Mouse (Mus musculus): ENCODE results near the gene Gsdma.
A peak's percentile ranks its signal among the peaks of the same experiment; 100 is the strongest.
"Not testable (repeated sequence)": the region's sequence is repeated elsewhere in the genome, so short reads cannot be mapped to it uniquely, and the experiment has no call there.

Gsdma gene

DNA sequence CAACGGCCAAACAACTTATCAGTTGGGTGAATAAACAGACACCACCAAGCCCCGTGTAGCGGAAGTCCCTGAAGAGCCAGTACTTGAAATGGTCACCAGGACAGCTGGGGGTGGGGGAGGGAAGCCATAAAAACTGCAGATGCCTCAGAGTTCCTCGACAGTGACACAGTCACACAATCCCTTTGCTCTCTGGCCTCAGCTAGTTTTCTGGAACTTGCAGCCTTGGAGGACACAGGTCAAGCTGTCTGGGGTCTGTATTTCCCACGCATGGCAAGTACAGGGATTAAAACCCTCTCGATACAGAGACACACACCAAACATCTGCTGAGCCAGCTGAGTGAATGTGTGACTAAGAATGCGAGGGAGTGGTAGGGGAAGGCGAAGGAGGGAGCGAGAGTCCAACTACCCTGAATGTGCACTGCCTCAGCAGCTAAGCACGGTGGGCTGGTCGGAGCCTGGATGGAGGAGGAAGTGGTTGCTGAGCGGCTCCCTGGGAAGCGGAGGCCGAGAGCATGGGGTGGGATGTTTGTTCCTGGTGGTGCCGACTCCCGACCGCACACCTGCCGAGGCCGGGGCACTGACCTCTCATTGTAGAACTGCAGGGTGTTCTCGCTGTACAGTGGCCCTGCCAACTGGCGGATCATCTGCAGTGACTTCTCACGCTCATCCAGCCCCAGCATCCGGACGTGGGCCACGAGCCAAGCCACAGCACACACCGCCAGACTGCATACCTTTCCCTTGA, 45.0 kb downstream of the Gsdma start:
- no peak for DNase-seq (ENCODE audit: low read depth, low spot score)

DNA sequence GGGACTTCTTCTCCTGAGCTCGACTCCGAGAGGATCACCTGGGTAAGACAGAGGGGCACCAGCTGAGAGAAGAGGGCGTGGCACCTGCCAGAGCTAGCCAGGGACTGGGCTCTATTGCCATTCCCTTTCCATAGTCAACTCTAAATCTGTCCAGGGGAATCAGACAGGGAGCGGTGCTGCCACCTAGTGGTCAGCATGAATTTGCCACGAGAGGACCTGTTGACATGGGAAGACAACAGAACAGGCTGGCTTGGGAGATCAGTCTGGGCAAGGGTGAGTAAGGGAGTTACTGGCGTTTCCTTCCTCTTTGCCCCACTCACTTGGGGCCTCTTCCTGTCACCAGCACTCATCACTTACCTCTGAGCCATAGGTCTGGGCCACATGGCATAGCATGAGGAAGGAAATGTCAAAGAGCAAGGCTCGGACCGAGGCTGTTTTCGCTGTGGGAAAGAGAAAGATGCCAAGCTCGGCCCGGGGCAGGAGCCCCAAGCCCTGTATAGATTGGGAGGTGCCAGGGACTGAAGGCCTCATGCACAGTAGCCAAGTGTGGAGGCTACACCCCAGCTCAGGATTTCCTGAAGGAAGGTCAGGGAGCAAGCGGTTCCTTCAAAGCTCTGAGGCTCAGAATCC, 46.4 kb downstream of the Gsdma start:
- peak; percentile 92 for DNase-seq (ENCODE audit: low read depth, low spot score)

DNA sequence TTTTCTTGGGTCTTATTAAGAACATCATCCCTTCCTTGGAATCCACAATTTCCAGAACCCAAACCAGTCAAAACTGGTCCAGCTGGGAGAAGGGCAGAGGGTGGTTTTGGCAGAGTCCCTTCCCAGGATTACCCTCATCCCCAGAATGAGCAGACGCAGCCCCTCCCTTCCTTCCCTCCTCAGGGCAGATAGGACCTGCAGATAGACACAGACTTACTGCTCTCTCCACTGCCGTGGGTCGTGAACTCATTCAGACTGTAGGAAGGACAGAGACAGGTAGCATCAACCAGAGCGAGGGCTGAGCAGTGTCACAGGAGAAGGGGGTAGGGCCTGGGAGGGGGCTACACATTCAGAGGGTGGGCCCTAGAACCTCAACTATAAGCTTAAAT, 46.9 kb downstream of the Gsdma start:
- DNase-seq (ENCODE audit: low read depth, low spot score): no peak

DNA sequence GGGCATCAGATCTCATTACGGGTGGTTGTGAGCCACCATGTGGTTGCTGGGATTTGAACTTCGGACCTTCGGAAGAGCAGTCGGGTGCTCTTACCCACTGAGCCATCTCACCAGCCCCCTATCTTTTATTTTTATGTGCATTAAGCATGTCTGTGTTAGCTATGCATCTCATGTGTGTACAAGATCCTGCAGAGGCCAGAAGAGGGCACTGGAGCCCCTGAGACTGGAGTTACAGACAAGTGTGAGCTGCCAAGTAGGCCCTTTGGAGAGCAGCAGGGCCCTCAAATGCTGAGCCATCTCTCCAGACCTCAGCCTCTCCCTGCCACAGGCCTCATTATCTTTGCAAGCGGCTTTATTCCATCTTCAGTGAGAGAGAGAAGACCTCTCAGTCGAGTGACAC, 47.9 kb downstream of the Gsdma start:
- DNase-seq (ENCODE audit: low read depth, low spot score): not testable (repeated sequence)

DNA sequence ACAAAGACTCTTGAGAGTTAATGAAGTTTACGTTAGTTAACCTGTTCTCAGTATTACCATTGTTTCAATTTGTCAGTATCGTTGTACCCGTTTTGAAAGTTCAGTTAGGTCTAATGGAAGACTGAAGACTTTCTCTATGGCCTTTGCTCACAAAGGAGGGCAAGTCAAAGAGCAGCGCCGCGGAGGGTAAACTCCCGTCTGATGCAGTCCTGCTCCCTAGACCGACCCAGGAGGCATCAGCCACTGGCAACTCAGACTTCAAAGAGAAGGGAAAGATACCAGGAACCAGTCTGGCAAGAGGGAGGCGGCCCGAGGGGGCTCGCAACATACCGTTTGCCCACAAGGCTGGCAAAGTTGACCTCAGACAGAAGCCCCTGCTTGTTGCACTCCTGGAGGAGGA, 49.6 kb downstream of the Gsdma start:
- DNase-seq (ENCODE audit: low read depth, low spot score): no peak

DNA sequence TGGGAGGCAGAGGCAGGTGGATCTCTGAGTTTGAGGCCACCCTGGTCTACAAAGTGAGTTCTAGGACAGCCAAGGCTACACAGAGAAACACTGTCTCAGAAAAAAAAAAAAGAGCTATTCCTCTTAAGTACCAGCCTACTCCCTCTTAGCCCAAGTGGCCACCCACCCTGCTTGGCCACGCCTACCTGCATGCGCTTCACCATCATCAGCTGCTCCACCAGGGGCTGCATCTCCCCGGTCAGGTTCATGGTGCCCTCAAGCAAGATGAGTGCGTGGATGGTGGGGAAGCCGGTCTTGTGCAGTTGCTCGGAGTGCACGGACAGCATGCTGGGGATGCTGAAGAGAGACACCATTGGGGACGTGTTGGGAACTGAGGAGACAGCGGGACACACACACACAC, 51.8 kb downstream of the Gsdma start:
- peak; percentile 48 for DNase-seq (ENCODE audit: low read depth, low spot score)

DNA sequence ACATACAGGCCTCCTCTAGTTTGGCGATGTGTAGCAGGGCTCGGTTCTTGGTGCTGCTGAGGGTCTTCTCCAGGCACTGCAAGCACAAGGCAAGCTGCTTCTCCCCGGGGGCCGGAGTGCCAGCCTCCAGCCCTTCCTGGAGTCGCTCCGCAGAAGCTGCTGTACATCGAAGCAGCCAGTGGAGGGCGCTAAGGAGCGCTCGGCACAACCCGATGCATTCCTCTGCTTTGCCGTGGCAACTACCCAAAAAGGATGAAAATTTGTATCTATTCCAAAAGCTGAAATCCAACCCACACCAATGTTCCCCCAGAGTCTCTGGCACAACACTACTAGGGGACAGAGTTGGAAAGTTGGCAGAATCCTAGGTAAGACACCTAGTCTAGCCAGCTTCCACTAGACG, 53.8 kb downstream of the Gsdma start:
- DNase-seq (ENCODE audit: low read depth, low spot score): peak; percentile 72

DNA sequence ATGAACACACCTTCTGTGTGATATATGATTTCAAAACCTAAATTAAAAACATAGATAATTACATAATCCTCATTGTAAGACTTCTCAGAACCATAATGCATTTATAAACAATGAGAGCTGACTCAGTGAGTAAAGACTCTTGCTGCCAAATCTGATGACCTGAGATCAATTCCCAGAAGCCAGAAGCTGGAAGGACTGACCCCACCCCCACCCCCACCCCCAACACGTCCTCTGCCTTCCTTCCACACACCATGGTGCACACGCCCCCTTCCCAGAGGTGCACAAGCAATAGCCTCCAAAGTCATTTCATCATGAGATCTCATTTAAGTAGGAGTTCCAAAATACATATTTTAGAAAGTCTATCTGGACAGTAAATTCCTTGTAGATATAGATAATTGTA, 56.6 kb downstream of the Gsdma start:
- DNase-seq (ENCODE audit: low read depth, low spot score): no peak

DNA sequence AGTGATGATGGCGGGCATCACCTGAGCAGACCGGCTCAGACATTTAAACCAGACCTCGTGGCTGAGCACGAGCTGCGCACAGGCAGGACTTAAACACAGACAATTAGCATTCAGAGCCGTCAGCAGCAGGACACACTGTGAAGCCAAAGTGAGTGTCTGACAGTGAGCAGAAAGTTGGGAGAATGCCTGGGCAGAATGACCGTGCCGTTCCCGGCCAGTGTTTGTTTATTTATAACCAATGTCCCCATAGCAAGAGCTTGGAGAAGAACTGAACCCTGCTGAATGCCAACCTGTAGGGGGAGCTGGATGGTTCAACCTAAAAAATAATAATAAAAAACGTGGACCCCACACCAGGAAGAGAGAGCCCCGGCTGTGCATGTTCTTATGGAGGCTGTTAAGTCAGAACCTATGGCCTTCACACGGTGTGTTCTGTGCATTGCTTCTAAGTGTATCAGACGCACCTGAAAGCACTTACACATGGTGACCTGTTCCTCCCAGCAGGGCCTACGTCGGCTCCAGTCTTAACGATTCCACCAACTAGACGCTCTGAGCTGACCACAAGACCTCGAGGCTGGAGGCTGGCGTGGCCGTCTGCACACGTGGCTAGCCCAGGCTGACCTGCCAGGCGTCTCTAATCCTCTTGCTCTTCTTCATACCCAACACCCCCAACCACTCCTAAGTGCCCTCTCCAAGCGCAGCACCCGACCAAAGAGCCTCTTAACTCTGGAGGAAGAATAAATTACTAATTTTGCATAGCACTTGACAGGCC, 57.5 kb downstream of the Gsdma start:
- DNase-seq (ENCODE audit: low read depth, low spot score): peak; percentile 37

DNA sequence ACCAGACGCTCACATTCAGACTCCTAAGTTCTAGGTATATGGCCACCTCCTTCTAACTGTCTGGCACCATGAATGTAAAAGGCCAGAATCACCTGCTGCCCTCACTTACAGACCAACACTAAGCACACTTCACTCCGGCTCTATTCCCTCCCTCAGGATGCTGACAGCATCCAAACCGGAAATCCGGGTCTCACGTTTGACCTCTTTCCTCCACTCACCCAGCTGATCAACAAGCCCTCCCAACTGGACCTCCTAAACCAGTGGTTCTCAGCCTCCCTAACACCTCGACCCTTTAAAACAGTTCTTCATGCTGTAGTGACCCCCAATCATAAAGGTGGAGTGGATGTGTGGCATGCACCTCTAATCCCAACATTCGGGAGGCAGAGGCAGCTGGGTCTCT, 58.9 kb downstream of the Gsdma start:
- no peak for DNase-seq (ENCODE audit: low read depth, low spot score)

DNA sequence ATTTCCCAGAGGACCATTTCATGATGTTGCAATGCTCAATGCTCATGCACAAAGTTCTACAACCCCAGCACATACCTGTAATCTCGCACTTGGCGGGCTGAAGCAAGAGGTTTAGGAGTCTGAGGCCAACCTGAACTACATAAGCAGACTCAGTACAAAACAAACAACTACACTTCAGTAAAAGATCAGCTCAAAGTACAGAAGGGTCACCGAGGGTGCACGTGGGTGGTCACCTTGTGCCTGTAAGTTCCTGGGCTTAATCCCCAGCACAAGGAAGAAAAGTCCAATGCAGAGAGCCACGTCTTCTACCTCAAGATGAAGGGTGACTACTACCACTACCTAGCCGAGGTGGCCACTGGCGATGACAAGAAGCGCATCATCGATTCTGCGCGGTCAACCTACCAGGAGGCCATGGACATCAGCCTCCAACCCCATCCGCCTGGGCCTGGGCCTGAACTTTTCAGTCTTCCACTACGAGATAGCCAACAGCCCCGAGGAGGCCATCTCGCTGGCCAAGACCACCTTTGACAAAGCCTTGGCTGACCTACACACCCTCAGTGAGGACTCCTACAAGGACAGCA, 61.9 kb downstream of the Gsdma start:
- no peak for DNase-seq (ENCODE audit: low read depth, low spot score)
